Mouse (Mus musculus) CH12.LX (cell line): Measurements from ENCODE around the gene Abr. TPM values are rescaled to one million over a fixed set of nuclear protein-coding genes. Genes with fewer than 3 reads are reported as not detected.
A peak's percentile ranks its signal among the peaks of the same experiment; 100 is the strongest.

Source experiments
- DNase-seq: peaks from one replicate; pipeline ENCODE4 v3.0.0-alpha.2; 2013; ENCODE audit errors: extremely low read depth
- H3K27ac ChIP-seq: 2 replicates; pipeline ENCODE4 v1.5.1; 2012; ENCODE audit warnings: low read depth, mild to moderate bottlenecking, control low read depth, moderate library complexity; ENCODE audit not compliant: insufficient read depth
- H3K27me3 ChIP-seq: replicated peaks from 2 replicates; pipeline ENCODE3; 2012; ENCODE audit warnings: inconsistent platforms
- H3K36me3 ChIP-seq, 2 experiments: replicated peaks in 1 of 2; 2 replicates each; pipeline versions ENCODE3 to v1.6.1; 2012; ENCODE audit warnings: inconsistent platforms in 1 of 2, low read length in 1 of 2, mild to moderate bottlenecking in 1 of 2, mixed read lengths in 1 of 2, moderate library complexity in 1 of 2; ENCODE audit not compliant: control insufficient read depth in 1 of 2, insufficient read depth in 1 of 2
- H3K4me1 ChIP-seq, 2 experiments: 2 replicates each; pipeline ENCODE4 v1.6.1; 2012; ENCODE audit warnings: inconsistent platforms in 1 of 2, moderate library complexity in 1 of 2; ENCODE audit not compliant: insufficient read depth in 2 of 2, control insufficient read depth in 1 of 2
- H3K4me2 ChIP-seq: 2 replicates; pipeline ENCODE4 v1.6.1; 2012; ENCODE audit warnings: low read depth, mild to moderate bottlenecking, control low read depth; ENCODE audit not compliant: poor library complexity, insufficient read depth, severe bottlenecking
- H3K4me3 ChIP-seq, 3 experiments: fragments of 150-350 bp in 1 of 3; sonication (generic) in 1 of 3; replicated peaks in 1 of 3; 2 replicates each; pipeline versions ENCODE3 to v1.5.1; 2011 to 2012; ENCODE audit warnings: low read depth in 2 of 3, low read length in 2 of 3, mild to moderate bottlenecking in 2 of 3, moderate library complexity in 2 of 3, control low read depth in 1 of 3, improper control_type of control experiment in 1 of 3, inconsistent platforms in 1 of 3, mixed read lengths in 1 of 3; ENCODE audit not compliant: poor library complexity in 1 of 3
- H3K79me2 ChIP-seq: replicated peaks from 2 replicates; pipeline ENCODE4 v1.6.1; 2012; ENCODE audit warnings: mild to moderate bottlenecking, moderate library complexity; ENCODE audit not compliant: control insufficient read depth, poor library complexity, insufficient read depth, severe bottlenecking; ENCODE audit errors: extremely low read depth
- H3K9ac ChIP-seq: 2 replicates; pipeline ENCODE4 v1.6.1; 2012; ENCODE audit warnings: low read depth, mild to moderate bottlenecking, control low read depth, moderate library complexity; ENCODE audit not compliant: insufficient read depth
- H3K9me3 ChIP-seq: replicated peaks from 2 replicates; pipeline ENCODE3; 2012; ENCODE audit warnings: low read length, inconsistent platforms, mixed read lengths
- BHLHE40 ChIP-seq: IDR thresholded peaks from 2 replicates; pipeline ENCODE4 v1.6.1; 2011; ENCODE audit warnings: mild to moderate bottlenecking, low read depth, low read length, improper control_type of control experiment
- CHD1 ChIP-seq: IDR thresholded peaks from 2 replicates; pipeline ENCODE4 v1.6.1; 2012; ENCODE audit warnings: low read depth, low read length, improper control_type of control experiment, inconsistent platforms
- CTCF ChIP-seq, 2 experiments: IDR thresholded peaks in 1 of 2; conservative IDR thresholded peaks in 1 of 2; 2 replicates each; pipeline ENCODE4 v1.5.1; 2011 to 2012; ENCODE audit warnings: low read depth in 2 of 2, low read length in 2 of 2, improper control_type of control experiment in 1 of 2, inconsistent platforms in 1 of 2, mild to moderate bottlenecking in 1 of 2, moderate library complexity in 1 of 2
- EP300 ChIP-seq: IDR thresholded peaks from 2 replicates; pipeline ENCODE4 v1.6.1; 2011; ENCODE audit warnings: low read length, improper control_type of control experiment
- ETS1 ChIP-seq: conservative IDR thresholded peaks from 2 replicates; pipeline ENCODE4 v1.6.1; 2012; ENCODE audit warnings: low read depth, mild to moderate bottlenecking, inconsistent platforms, low read length, improper control_type of control experiment, moderate library complexity
- GABPA ChIP-seq: IDR thresholded peaks from 2 replicates; pipeline ENCODE4 v1.6.1; 2012; ENCODE audit warnings: low read depth, low read length, improper control_type of control experiment, inconsistent platforms; ENCODE audit not compliant: insufficient replicate concordance
- IRF4 ChIP-seq: IDR thresholded peaks from 2 replicates; pipeline ENCODE4 v1.6.1; 2014; ENCODE audit warnings: low read depth, mild to moderate bottlenecking, inconsistent platforms, low read length, improper control_type of control experiment
- JUN ChIP-seq: IDR thresholded peaks from 2 replicates; pipeline ENCODE4 v1.6.1; 2011; ENCODE audit warnings: low read depth, mild to moderate bottlenecking, low read length, improper control_type of control experiment, moderate library complexity; ENCODE audit not compliant: insufficient read depth
- JUND ChIP-seq: conservative IDR thresholded peaks from 2 replicates; pipeline ENCODE4 v1.6.1; 2011; ENCODE audit warnings: low read depth, low read length, improper control_type of control experiment
- MAFK ChIP-seq: IDR thresholded peaks from 2 replicates; pipeline ENCODE4 v1.6.1; 2011; ENCODE audit warnings: low read length, improper control_type of control experiment; ENCODE audit not compliant: insufficient replicate concordance
- MAX ChIP-seq: IDR thresholded peaks from 2 replicates; pipeline ENCODE4 v1.6.1; 2011; ENCODE audit warnings: low read length, improper control_type of control experiment
- MAZ ChIP-seq: IDR thresholded peaks from 2 replicates; pipeline ENCODE4 v1.6.1; 2012; ENCODE audit warnings: low read depth, mild to moderate bottlenecking, inconsistent platforms, low read length, improper control_type of control experiment, moderate library complexity
- MXI1 ChIP-seq: IDR thresholded peaks from 2 replicates; pipeline ENCODE4 v1.6.1; 2011; ENCODE audit warnings: mild to moderate bottlenecking, low read depth, low read length, improper control_type of control experiment
- MYC ChIP-seq: IDR thresholded peaks from 2 replicates; pipeline ENCODE4 v1.6.1; 2011; ENCODE audit warnings: low read depth, mild to moderate bottlenecking, improper control_type of control experiment, low read length
- NELFE ChIP-seq: IDR thresholded peaks from 2 replicates; pipeline ENCODE4 v1.6.1; 2011; ENCODE audit warnings: low read depth, low read length, improper control_type of control experiment
- NRF1 ChIP-seq: IDR thresholded peaks from 2 replicates; pipeline ENCODE4 v1.6.1; 2014; ENCODE audit warnings: low read depth, mild to moderate bottlenecking, inconsistent platforms, low read length, improper control_type of control experiment, moderate library complexity
- PAX5 ChIP-seq: IDR thresholded peaks from 2 replicates; pipeline ENCODE4 v1.6.1; 2012; ENCODE audit warnings: low read length, inconsistent platforms, mixed read lengths
- RAD21 ChIP-seq: IDR thresholded peaks from 2 replicates; pipeline ENCODE4 v1.6.1; 2011; ENCODE audit warnings: low read depth, mild to moderate bottlenecking, low read length, improper control_type of control experiment, moderate library complexity
- RCOR1 ChIP-seq: conservative IDR thresholded peaks from 2 replicates; pipeline ENCODE4 v1.6.1; 2012; ENCODE audit warnings: low read depth, mild to moderate bottlenecking, inconsistent platforms, low read length, improper control_type of control experiment
- SIN3A ChIP-seq: IDR thresholded peaks from 2 replicates; pipeline ENCODE4 v1.6.1; 2012; ENCODE audit warnings: low read length, improper control_type of control experiment, inconsistent platforms
- TBP ChIP-seq: conservative IDR thresholded peaks from 2 replicates; pipeline ENCODE4 v1.6.1; 2011; ENCODE audit warnings: low read depth, low read length, improper control_type of control experiment
- TCF12 ChIP-seq: IDR thresholded peaks from 2 replicates; pipeline ENCODE4 v1.6.1; 2014; ENCODE audit warnings: low read depth, mild to moderate bottlenecking, inconsistent platforms, low read length, improper control_type of control experiment
- UBTF ChIP-seq: IDR thresholded peaks from 2 replicates; pipeline ENCODE4 v1.6.1; 2012; ENCODE audit warnings: low read depth, mild to moderate bottlenecking, inconsistent platforms, low read length, improper control_type of control experiment, moderate library complexity
- USF1 ChIP-seq: IDR thresholded peaks from 2 replicates; pipeline ENCODE4 v1.6.1; 2014; ENCODE audit warnings: low read depth, mild to moderate bottlenecking, inconsistent platforms, low read length, improper control_type of control experiment
- USF2 ChIP-seq: conservative IDR thresholded peaks from 2 replicates; pipeline ENCODE4 v1.6.1; 2011; ENCODE audit warnings: low read depth, low read length, improper control_type of control experiment
- ZC3H11A ChIP-seq: IDR thresholded peaks from 2 replicates; pipeline ENCODE4 v1.6.1; 2012; ENCODE audit warnings: low read depth, mild to moderate bottlenecking, inconsistent platforms, low read length, improper control_type of control experiment
- ZKSCAN1 ChIP-seq: IDR thresholded peaks from 2 replicates; pipeline ENCODE4 v1.6.1; 2012; ENCODE audit warnings: low read depth, inconsistent platforms, low read length, improper control_type of control experiment, borderline replicate concordance
- ZNF384 ChIP-seq: IDR thresholded peaks from 2 replicates; pipeline ENCODE4 v1.6.1; 2012; ENCODE audit warnings: low read depth, low read length, improper control_type of control experiment, inconsistent platforms
- dilution Hi-C: fragments of 300-500 bp; cut with MboI; formaldehyde crosslinking; loops from 2 replicates; pipeline ENCODE4 v1.14.3; 2020; ENCODE audit warnings: low sequenced_read_pairs; ENCODE audit not compliant: extremely low pct_unique_long_range_greater_than_20kb, extremely low pct_ligation_motif_present
- in situ Hi-C: fragments of 300-500 bp; cut with MboI; formaldehyde crosslinking; loops from 3 replicates; pipeline ENCODE4 v1.14.3; 2019; ENCODE audit warnings: low sequenced_read_pairs, low pct_ligation_motif_present, low pct_unique_long_range_greater_than_20kb, mixed read lengths
- polyA plus RNA-seq: library from polyadenylated mRNA; unstranded; fragments of >175 nt; gene quantifications from 2 replicates; pipeline ENCODE4 v1.2.1, GENCODE M21; 2012; ENCODE audit warnings: low read depth; ENCODE audit not compliant: insufficient read length
- total RNA-seq, 2 experiments: library from RNA; depleted of rRNA; stranded (reverse); fragments of 300-350 nt in 1 of 2; fragments of >200 nt in 1 of 2; gene quantifications; 2 replicates each; pipeline ENCODE4 v1.2.3; 2012 to 2014

The Abr gene
- total and polyA plus RNA-seq, 3 experiments: 21.0 to 49.5 (median 37.4) TPM

DNA sequence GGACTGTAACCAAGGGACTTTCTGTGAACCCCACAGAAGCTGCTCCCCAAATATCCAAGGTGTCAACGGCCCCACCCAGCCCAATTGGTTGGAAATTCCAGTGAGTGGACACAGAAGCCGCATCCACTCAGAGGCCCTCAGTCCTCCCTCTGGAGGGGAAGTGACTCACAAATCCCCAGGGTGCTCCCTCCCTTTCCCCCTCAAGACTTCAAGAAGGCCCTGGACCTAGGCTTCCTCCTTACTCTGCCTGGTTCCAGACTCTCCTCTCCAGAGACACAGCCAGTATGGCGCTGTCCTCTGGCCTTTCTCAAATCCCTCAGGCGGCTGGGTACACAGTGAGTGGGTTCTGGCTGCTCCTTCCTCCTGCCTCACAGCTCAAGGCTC is 124.4 kb downstream of the Abr start:
- in situ Hi-C loops (no loop called here), dilution Hi-C loops (no loop called here)
- Histone ChIP-seq H3K79me2 (0 out of 2 replicates have a peak, but pooled peaks cover 4% of the 10 kb centered on the region), H3K27me3 (no peaks in the 10 kb centered on the region), H3K4me3 (no peak overlapping the region), H3K9me3 (no peaks in the 10 kb centered on the region), H3K4me2 (no peak overlapping the region), H3K9ac (no peak overlapping the region), H3K4me1 (peaks cover 33 to 77% of the 10 kb centered on the region in 2 experiments), H3K27ac (no peak overlapping the region), H3K36me3 (peaks cover 0 to 6% of the 10 kb centered on the region in 2 experiments)
- no peak for TF ChIP-seq TBP
- no peak for TF ChIP-seq JUN
- no peak for TF ChIP-seq GABPA
- TF ChIP-seq BHLHE40: no peak
- no peak for TF ChIP-seq MAFK
- no peak for TF ChIP-seq NRF1
- no peak for TF ChIP-seq ETS1
- no peak for TF ChIP-seq JUND
- no peak for TF ChIP-seq ZC3H11A
- no peak for TF ChIP-seq TCF12
- TF ChIP-seq MAZ: no peak
- TF ChIP-seq MYC: no peak
- TF ChIP-seq ZKSCAN1: no peak
- TF ChIP-seq CHD1: no peak
- no peak for TF ChIP-seq CTCF (conservative IDR thresholded peaks at IDR 0.05 in 1 of 2, IDR thresholded peaks at IDR 0.05 in 1 of 2; ENCODE audit: low read depth in 2 of 2, low read length in 2 of 2)
- no peak for TF ChIP-seq RCOR1
- no peak for TF ChIP-seq SIN3A
- TF ChIP-seq MXI1: no peak
- no peak for TF ChIP-seq USF1
- no peak for TF ChIP-seq USF2
- peak; percentile 30 for DNase-seq

- Histone ChIP-seq H3K4me3 (no peak overlapping the region), H3K36me3 (peaks cover 0 to 10% of the 10 kb centered on the region in 2 experiments), H3K79me2 (0 out of 2 replicates have a peak, but pooled peaks cover 4% of the 10 kb centered on the region), H3K9ac (no peak overlapping the region), H3K4me2 (no peak overlapping the region), H3K27ac (no peak overlapping the region), H3K9me3 (no peaks in the 10 kb centered on the region), H3K4me1 (peaks cover 38 to 80% of the 10 kb centered on the region in 2 experiments), H3K27me3 (no peaks in the 10 kb centered on the region)
- no peak for DNase-seq
- dilution Hi-C loops: no loop called here
- TF ChIP-seq EP300 (no peak), MAX (no peak), ZNF384 (no peak), MXI1 (no peak), NRF1 (no peak), TBP (no peak), PAX5 (no peak), NELFE (no peak), IRF4 (no peak), MYC (no peak), UBTF (no peak), CTCF (conservative IDR thresholded peaks at IDR 0.05 in 1 of 2, IDR thresholded peaks at IDR 0.05 in 1 of 2; ENCODE audit: low read depth in 2 of 2, low read length in 2 of 2) (no peak), CHD1 (no peak), RAD21 (no peak), MAZ (no peak)
- TF ChIP-seq, all 38 proteins: peak for 0
- in situ Hi-C loops: no loop called here
Measured at GRCm38 (mm10) chr11:76497066-76497768, 124.9 kb downstream of the Abr start.
